Mouse (Mus musculus) neural tube, embryonic 11.5 days (tissue): ENCODE results near the gene Csmd2. TPM values are rescaled to one million over a fixed set of nuclear protein-coding genes. Genes with fewer than 3 reads are reported as not detected.
"Not testable (repeated sequence)": the region's sequence is repeated elsewhere in the genome, so short reads cannot be mapped to it uniquely, and the experiment has no call there.

Source experiments
- ATAC-seq: fragments of 200-750 bp; cut with Nextera tagmentation; 2 replicates; pipeline ENCODE4 v1.8.0; 2017; ENCODE audit warnings: moderate number of reproducible peaks, mild to moderate bottlenecking, moderate TSS enrichment, moderate library complexity; ENCODE audit not compliant: insufficient read depth, low FRiP score, low TSS enrichment
- DNase-seq: peaks from one replicate; pipeline ENCODE4 v3.0.0-alpha.2; 2015; ENCODE audit warnings: low spot score
- H3K27ac ChIP-seq: fragments of 300-500 bp; sonication (generic); 2 replicates; pipeline ENCODE4 v1.5.1; 2014; ENCODE audit warnings: low read depth, mild to moderate bottlenecking, low read length
- H3K27me3 ChIP-seq: fragments of 300-500 bp; sonication (generic); 2 replicates; pipeline ENCODE4 v1.6.1; 2014; ENCODE audit warnings: mild to moderate bottlenecking, low read length, mixed read lengths; ENCODE audit not compliant: control insufficient read depth, insufficient read depth
- H3K36me3 ChIP-seq: fragments of 300-500 bp; sonication (generic); 2 replicates; pipeline ENCODE4 v1.6.1; 2014; ENCODE audit warnings: mild to moderate bottlenecking, low read length, moderate library complexity, mixed read lengths; ENCODE audit not compliant: control insufficient read depth, insufficient read depth
- H3K4me1 ChIP-seq: fragments of 300-500 bp; sonication (generic); 2 replicates; pipeline ENCODE4 v1.6.1; 2014; ENCODE audit warnings: low read length, mixed read lengths; ENCODE audit not compliant: control insufficient read depth, insufficient read depth
- H3K4me2 ChIP-seq: fragments of 300-500 bp; sonication (generic); 2 replicates; pipeline ENCODE4 v1.6.1; 2014; ENCODE audit warnings: low read depth, mild to moderate bottlenecking, moderate library complexity
- H3K4me3 ChIP-seq: fragments of 300-500 bp; sonication (generic); 2 replicates; pipeline ENCODE4 v1.5.1; 2014; ENCODE audit warnings: low read depth, low read length
- H3K9ac ChIP-seq: fragments of 300-500 bp; sonication (generic); 2 replicates; pipeline ENCODE4 v1.6.1; 2014; ENCODE audit warnings: mild to moderate bottlenecking, low read length
- H3K9me3 ChIP-seq: fragments of 300-500 bp; sonication (generic); 2 replicates; pipeline ENCODE4 v1.6.1; 2016; ENCODE audit warnings: low read length; ENCODE audit not compliant: control insufficient read depth
- WGBS: fragments of 180-500 bp; shearing (Covaris S2); extraction: QIAGEN DNeasy Blood & Tissue Kit; methylation state at CpG from one replicate; pipeline ENCODE4 v1.1.7; 2014; 5-methylcytosine and 5-hydroxymethylcytosine counted together
- polyA plus RNA-seq: library from polyadenylated mRNA; unstranded; fragments of >200 nt; fragmentation: Nextera tagmentation; extraction: Ambion mirVana; gene quantifications from 2 replicates; pipeline ENCODE4 v1.2.1, GENCODE M21; 2014

Csmd2 gene
- polyA plus RNA-seq, 1 experiment from 2014 or later, result 1.4 TPM

GRCm38 (mm10) chr4:128004797-128005452 lies 17.3 kb downstream of the Csmd2 start:
- Histone ChIP-seq H3K4me3 (no peak overlapping the region), H3K4me1 (no peaks in the 10 kb centered on the region), H3K36me3 (no peaks in the 10 kb centered on the region), H3K27me3 (no peaks in the 10 kb centered on the region), H3K9me3 (no peaks in the 10 kb centered on the region), H3K9ac (no peak overlapping the region), H3K4me2 (no peak overlapping the region), H3K27ac (no peak overlapping the region)
- DNase-seq (no peak), ATAC-seq (no peak)
- WGBS, result 76% methylated on average over 3 of the region's 3 CpGs

GRCm38 (mm10) chr4:128019465-128019864 lies 31.8 kb downstream of the Csmd2 start:
- Histone ChIP-seq H3K4me1 (no peaks in the 10 kb centered on the region), H3K27me3 (no peaks in the 10 kb centered on the region), H3K4me3 (no peak overlapping the region), H3K36me3 (no peaks in the 10 kb centered on the region), H3K9me3 (no peaks in the 10 kb centered on the region), H3K4me2 (no peak overlapping the region), H3K27ac (no peak overlapping the region), H3K9ac (no peak overlapping the region)
- WGBS, result 75% methylated on average over 2 of the region's 2 CpGs
- DNase-seq (no peak), ATAC-seq (no peak)

- no peaks in the 10 kb centered on the region for H3K4me1 ChIP-seq
- H3K9ac ChIP-seq, result no peak overlapping the region
- H3K27ac ChIP-seq, result no peak overlapping the region
- no peaks in the 10 kb centered on the region for H3K27me3 ChIP-seq
- H3K9me3 ChIP-seq, result no peaks in the 10 kb centered on the region
- no peak for ATAC-seq
- no peak for DNase-seq
- H3K36me3 ChIP-seq, result no peaks in the 10 kb centered on the region
- no peak overlapping the region for H3K4me2 ChIP-seq
- WGBS, result 96% methylated on average over 1 of the region's 1 CpGs
- H3K4me3 ChIP-seq, result no peak overlapping the region
These were observed 40.6 kb downstream of the Csmd2 start for GRCm38 (mm10) chr4:128028294-128028693.

- ATAC-seq (no peak), DNase-seq (no peak)
- Histone ChIP-seq H3K27me3 (no peaks in the 10 kb centered on the region), H3K4me3 (no peak overlapping the region), H3K36me3 (no peaks in the 10 kb centered on the region), H3K4me1 (no peaks in the 10 kb centered on the region), H3K9me3 (no peaks in the 10 kb centered on the region), H3K4me2 (no peak overlapping the region), H3K27ac (no peak overlapping the region), H3K9ac (no peak overlapping the region)
- 63% methylated on average over 4 of the region's 4 CpGs for WGBS
These were observed 54.2 kb downstream of the Csmd2 start for GRCm38 (mm10) chr4:128041901-128042300.

- Histone ChIP-seq H3K4me3 (no peak overlapping the region), H3K9ac (no peak overlapping the region), H3K4me2 (no peak overlapping the region), H3K36me3 (no peaks in the 10 kb centered on the region), H3K27me3 (no peaks in the 10 kb centered on the region), H3K27ac (no peak overlapping the region), H3K4me1 (no peaks in the 10 kb centered on the region), H3K9me3 (no peaks in the 10 kb centered on the region)
- ATAC-seq (no peak), DNase-seq (peak; percentile 42)
- 28% methylated on average over 5 of the region's 5 CpGs for WGBS
These were observed 55.0 kb downstream of the Csmd2 start for GRCm38 (mm10) chr4:128042626-128043025.

GRCm38 (mm10) chr4:128048716-128049115 lies 61.1 kb downstream of the Csmd2 start:
- no peaks in the 10 kb centered on the region for H3K36me3 ChIP-seq
- 71% methylated on average over 1 of the region's 1 CpGs for WGBS

GRCm38 (mm10) chr4:128052701-128053100 lies 65.0 kb downstream of the Csmd2 start:
- no peaks in the 10 kb centered on the region for H3K27me3 ChIP-seq
- H3K36me3 ChIP-seq, result no peaks in the 10 kb centered on the region
- no peaks in the 10 kb centered on the region for H3K4me1 ChIP-seq
- ATAC-seq (no peak), DNase-seq (no peak)
- no peaks in the 10 kb centered on the region for H3K9me3 ChIP-seq
- no peak overlapping the region for H3K4me2 ChIP-seq
- H3K9ac ChIP-seq, result no peak overlapping the region
- H3K4me3 ChIP-seq, result no peak overlapping the region
- 82% methylated on average over 8 of the region's 8 CpGs for WGBS
- no peak overlapping the region for H3K27ac ChIP-seq

More at GRCm38 (mm10) chr4:128048716-128049115, 61.1 kb downstream of the Csmd2 start:
- no peak for ATAC-seq
- H3K4me1 ChIP-seq, result no peaks in the 10 kb centered on the region
- no peak for DNase-seq
- H3K9ac ChIP-seq, result no peak overlapping the region
- H3K9me3 ChIP-seq, result no peaks in the 10 kb centered on the region
- no peak overlapping the region for H3K27ac ChIP-seq
- H3K4me3 ChIP-seq, result no peak overlapping the region
- no peak overlapping the region for H3K4me2 ChIP-seq
- H3K27me3 ChIP-seq, result no peaks in the 10 kb centered on the region

GRCm38 (mm10) chr4:128061274-128061673 lies 73.6 kb downstream of the Csmd2 start:
- not testable (repeated sequence) for DNase-seq, H3K27ac ChIP-seq, H3K9ac ChIP-seq, H3K36me3 ChIP-seq, H3K9me3 ChIP-seq, H3K4me2 ChIP-seq, ATAC-seq, H3K4me3 ChIP-seq, H3K27me3 ChIP-seq, H3K4me1 ChIP-seq
- WGBS, result 89% methylated on average over 2 of the region's 2 CpGs

- Histone ChIP-seq H3K9ac (no peak overlapping the region), H3K4me3 (no peak overlapping the region), H3K4me1 (no peaks in the 10 kb centered on the region), H3K27me3 (no peaks in the 10 kb centered on the region), H3K27ac (no peak overlapping the region), H3K4me2 (no peak overlapping the region), H3K36me3 (no peaks in the 10 kb centered on the region), H3K9me3 (no peaks in the 10 kb centered on the region)
- WGBS, result 79% methylated on average over 9 of the region's 9 CpGs
- ATAC-seq, result no peak
- DNase-seq, result no peak
These were observed 79.5 kb downstream of the Csmd2 start for GRCm38 (mm10) chr4:128067189-128067588.
